Mouse (Mus musculus) olfactory bulb, adult 2 months (tissue): Measurements from ENCODE around the gene Gpr137c.

Source experiments
- CTCF ChIP-seq: fragments of 200-500 bp; IDR thresholded peaks from 2 replicates; pipeline ENCODE4 v1.5.1; 2012; ENCODE audit warnings: low read depth, mild to moderate bottlenecking, low read length, moderate library complexity; ENCODE audit not compliant: insufficient read depth
- POLR2A ChIP-seq: fragments of 200-500 bp; IDR thresholded peaks from 2 replicates; pipeline ENCODE4 v1.6.1; 2012; ENCODE audit warnings: mild to moderate bottlenecking, low read depth, low read length, moderate library complexity; ENCODE audit not compliant: insufficient read depth

- TF ChIP-seq CTCF (no peak), POLR2A (no peak)
Observed at GRCm38 (mm10) chr14:45307630-45308328, 88.3 kb downstream of the Gpr137c start.
